Mouse (Mus musculus) CH12.LX (cell line): ENCODE data around the gene H3f3b.

ENCODE experiments used
- CHD2 ChIP-seq: IDR thresholded peaks from 2 replicates; pipeline ENCODE4 v1.6.1; 2011; ENCODE audit warnings: low read length, improper control_type of control experiment
- CTCF ChIP-seq, 2 experiments: IDR thresholded peaks in 1 of 2; conservative IDR thresholded peaks in 1 of 2; 2 replicates each; pipeline ENCODE4 v1.5.1; 2011 to 2012; ENCODE audit warnings: low read depth in 2 of 2, low read length in 2 of 2, improper control_type of control experiment in 1 of 2, inconsistent platforms in 1 of 2, mild to moderate bottlenecking in 1 of 2, moderate library complexity in 1 of 2
- JUN ChIP-seq: IDR thresholded peaks from 2 replicates; pipeline ENCODE4 v1.6.1; 2011; ENCODE audit warnings: low read depth, mild to moderate bottlenecking, low read length, improper control_type of control experiment, moderate library complexity; ENCODE audit not compliant: insufficient read depth
- MAFK ChIP-seq: IDR thresholded peaks from 2 replicates; pipeline ENCODE4 v1.6.1; 2011; ENCODE audit warnings: low read length, improper control_type of control experiment; ENCODE audit not compliant: insufficient replicate concordance
- POLR2AphosphoS2 ChIP-seq: IDR thresholded peaks from 2 replicates; pipeline ENCODE4 v1.6.1; 2011; ENCODE audit warnings: low read depth, low read length, improper control_type of control experiment
- TCF12 ChIP-seq: IDR thresholded peaks from 2 replicates; pipeline ENCODE4 v1.6.1; 2014; ENCODE audit warnings: low read depth, mild to moderate bottlenecking, inconsistent platforms, low read length, improper control_type of control experiment
- ZMIZ1 ChIP-seq: IDR thresholded peaks from 2 replicates; pipeline ENCODE4 v1.6.1; 2012; ENCODE audit warnings: low read depth, mild to moderate bottlenecking, inconsistent platforms, low read length, improper control_type of control experiment

GRCm38 (mm10) chr11:116023771-116024355 lies 3.9 kb downstream of the H3f3b start:
- no peak for TF ChIP-seq POLR2AphosphoS2
- no peak for TF ChIP-seq JUN
- no peak for TF ChIP-seq ZMIZ1
- no peak for TF ChIP-seq TCF12
- TF ChIP-seq CHD2, result no peak
- peak in 1 of 2 experiments; percentile 70; a peak in 2 of 4 replicates for TF ChIP-seq CTCF (conservative IDR thresholded peaks at IDR 0.05 in 1 of 2, IDR thresholded peaks at IDR 0.05 in 1 of 2; ENCODE audit: low read depth in 2 of 2, low read length in 2 of 2)
- TF ChIP-seq MAFK, result no peak
